Mouse (Mus musculus) small intestine, adult 2 months (tissue): ENCODE measurements around the gene Ptpn13.

Source experiments
- CTCF ChIP-seq: fragments of 200-500 bp; IDR thresholded peaks from 2 replicates; pipeline ENCODE4 v1.5.1; 2012; ENCODE audit warnings: low read depth, mild to moderate bottlenecking, control low read depth, inconsistent platforms, low read length, moderate library complexity, mixed read lengths; ENCODE audit not compliant: insufficient replicate concordance, insufficient read length; ENCODE audit errors: extremely low read depth
- POLR2A ChIP-seq: fragments of 200-500 bp; IDR thresholded peaks from 2 replicates; pipeline ENCODE4 v1.6.1; 2012; ENCODE audit warnings: low read depth, mild to moderate bottlenecking, control low read depth, inconsistent platforms, low read length, moderate library complexity

GRCm38 (mm10) chr5:103624831-103625230 is 199.8 kb downstream of the Ptpn13 start:
- TF ChIP-seq CTCF = no peak
- no peak for TF ChIP-seq POLR2A
